Mouse (Mus musculus) ovary, postnatal 36 days (tissue): Measurements from ENCODE around the gene Pdcd11.
A peak's percentile ranks its signal among the peaks of the same experiment; 100 is the strongest.
"Not testable (repeated sequence)": the region's sequence is repeated elsewhere in the genome, so short reads cannot be mapped to it uniquely, and the experiment has no call there.

Source experiments
- DNase-seq: peaks from one replicate; pipeline ENCODE4 v3.0.0; 2022; ENCODE audit warnings: low spot score, mixed read lengths

Gene Pdcd11

DNA sequence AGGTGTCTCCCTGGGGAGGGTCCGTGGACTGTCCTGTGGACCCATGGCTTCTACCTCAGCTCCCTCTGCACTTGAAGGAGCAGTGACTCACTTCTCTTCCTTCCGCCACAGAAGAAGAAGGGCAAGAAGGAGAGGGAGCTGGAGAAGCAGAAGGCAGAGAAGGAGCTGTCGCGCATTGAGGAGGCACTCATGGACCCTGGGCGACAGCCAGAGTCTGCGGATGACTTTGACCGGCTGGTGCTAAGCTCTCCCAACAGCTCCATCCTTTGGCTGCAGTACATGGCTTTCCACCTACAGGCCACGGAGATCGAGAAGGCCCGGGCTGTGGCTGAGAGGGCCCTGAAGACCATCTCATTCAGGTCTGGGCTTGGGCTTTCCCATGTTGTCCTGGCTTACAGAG lies 37.6 kb downstream of the Pdcd11 start:
- DNase-seq = no peak

DNA sequence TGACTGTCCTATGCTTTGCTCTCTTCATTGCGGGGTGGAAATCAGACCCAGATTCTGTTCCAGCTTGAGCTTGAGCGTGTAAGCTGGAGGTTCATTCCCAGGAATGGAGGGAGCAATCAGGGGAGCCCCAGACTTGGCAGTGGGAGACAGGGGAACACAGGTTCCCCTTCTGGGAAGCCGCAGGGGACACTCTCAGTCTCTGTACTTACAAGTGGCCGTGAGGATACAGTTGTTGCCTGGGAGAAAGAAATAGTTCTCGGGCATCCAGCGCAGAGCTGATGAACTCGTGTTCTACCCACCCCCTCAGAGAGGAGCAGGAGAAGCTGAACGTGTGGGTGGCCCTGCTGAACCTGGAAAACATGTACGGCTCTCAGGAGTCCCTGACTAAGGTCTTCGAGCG lies 38.3 kb downstream of the Pdcd11 start:
- no peak for DNase-seq

DNA sequence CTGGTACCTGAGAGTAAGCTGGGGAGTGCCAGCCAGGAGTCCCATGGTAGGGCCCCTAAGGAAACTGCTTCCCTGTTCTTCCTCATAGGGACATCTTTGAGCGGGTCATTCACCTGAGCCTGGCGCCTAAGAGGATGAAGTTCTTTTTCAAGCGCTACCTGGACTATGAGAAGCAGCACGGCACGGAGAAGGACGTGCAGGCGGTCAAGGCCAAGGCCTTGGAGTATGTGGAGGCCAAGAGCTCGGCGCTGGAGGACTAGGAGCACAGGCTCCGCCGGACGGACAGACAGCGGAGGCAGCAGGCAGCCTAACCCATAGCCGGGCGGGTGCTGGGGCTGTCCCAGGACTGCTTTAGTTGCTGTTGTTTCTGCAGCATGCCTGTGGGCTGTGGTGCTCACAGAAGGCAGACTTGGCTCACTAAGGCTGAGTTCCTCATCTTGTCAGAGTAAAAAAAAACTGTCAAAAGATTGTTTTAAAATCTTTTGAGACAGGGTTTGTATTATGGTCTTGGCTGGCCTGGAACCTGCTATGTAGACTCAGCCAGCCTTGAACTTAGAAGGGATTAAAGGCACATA lies 40.1 kb downstream of the Pdcd11 start:
- no peak for DNase-seq

DNA sequence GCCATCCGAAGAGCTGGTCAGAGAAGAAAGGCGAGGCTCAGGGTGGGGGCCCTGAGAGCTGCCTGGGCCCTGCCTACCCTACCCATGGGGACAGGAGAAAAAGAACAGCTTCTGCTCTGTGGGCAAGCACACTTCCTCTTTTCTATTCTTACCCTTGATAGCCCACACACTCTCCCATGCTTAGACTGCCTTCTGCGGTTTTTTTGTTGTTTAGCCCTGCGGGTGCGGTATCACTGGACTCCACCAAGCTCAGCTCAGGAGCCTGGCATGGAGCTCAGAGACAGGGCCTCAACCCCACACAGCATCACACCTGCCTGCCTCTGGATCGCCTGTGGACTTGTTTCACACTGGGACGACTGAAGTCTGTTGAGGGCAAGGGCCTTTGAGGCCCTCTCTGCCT lies 42.6 kb downstream of the Pdcd11 start:
- DNase-seq = no peak

DNA sequence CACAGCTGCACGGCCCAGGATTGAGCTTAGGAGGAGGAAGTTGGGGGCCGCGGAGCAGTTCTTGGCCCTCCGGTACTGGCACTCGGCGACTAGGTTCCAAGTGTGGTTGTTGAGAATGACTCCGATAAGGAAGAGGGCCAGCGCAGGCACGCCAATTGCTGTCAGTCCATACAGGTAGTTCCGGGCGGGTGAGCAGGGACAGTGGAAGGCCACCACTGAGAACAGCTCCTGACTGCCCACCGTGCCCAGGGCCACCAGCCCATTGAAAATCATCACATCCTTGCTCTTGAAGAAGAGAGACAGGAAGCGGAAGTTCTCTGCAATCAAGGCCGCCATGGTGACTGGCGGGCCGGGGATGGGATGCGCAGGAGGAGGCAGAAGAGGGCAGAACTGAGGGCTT lies 45.0 kb downstream of the Pdcd11 start:
- no peak for DNase-seq

DNA sequence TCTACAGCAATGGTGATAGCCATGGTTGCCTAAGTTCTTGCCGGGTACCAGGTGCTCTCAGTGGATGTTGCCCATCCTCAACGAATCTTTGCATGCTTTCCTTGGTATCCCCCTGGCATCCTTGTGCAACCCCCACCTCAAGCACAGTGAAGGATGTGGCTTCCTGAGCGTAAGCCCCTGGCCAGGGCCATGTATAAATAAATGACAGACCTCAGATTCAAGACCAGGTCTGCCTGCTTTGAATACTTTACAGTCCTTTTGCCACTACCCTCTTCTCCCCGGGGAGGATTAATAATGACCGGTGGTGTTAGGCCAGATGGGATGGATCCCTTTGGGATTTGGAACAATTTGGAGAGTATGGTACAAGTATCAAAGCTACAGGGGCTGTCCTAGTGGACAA lies 45.6 kb downstream of the Pdcd11 start:
- no peak for DNase-seq

DNA sequence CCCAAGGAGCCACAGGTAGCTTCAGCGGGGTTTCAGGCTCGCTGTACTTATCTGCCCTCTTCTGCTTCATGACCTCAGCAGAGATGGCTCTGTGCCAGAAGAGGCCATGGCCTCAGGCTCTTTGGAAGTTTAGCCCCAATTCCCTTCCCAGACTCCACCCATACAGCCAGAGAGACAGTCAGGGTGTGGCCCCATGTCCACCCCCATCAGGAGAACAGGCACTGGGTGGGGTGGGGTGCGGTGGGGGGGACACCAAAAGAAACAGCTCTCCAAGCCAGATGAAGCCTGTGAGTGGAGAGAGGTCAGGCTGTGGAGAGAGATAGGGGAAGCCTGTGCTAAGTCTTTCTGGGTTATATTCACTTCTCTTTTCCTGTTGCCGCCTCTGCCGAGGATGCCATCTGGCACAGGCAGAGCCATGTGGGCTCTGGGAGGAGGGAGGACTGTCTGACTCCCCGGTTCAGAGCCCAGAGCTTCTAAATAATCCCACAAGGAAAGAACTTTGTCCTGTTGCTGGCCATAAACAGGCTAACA lies 46.5 kb downstream of the Pdcd11 start:
- DNase-seq = peak; percentile 21

DNA sequence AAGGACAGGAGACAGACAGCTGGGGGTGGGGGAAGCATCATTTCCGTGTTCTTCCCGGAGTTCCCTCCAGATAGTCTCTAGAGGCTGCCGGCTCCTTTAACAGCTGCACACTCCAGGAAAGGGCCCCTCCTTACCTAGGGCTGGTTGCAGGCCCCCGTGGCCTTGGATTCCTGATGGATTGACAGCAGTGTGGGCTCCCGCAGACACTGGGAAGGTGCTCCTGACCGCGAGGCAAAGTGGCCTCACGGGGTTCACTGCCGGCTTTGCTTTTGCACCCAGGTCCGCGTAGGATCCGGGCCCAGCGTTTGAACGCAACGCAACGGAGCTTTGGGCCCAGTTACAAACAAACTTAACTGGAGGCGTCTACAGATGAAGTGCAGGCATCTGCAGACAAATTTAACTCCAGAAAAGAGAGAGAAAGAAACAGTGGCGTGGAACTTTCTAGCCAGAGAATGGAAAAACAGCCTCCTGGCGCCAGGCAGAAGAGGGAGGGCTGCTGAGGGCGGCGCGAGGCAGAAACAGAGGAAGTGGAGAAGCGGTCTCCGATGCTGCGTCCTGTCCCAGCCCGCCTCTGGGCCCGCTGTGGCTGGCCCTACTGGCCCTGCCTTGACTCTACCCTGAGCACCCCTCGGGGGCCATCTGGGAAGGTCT lies 47.3 kb downstream of the Pdcd11 start, which contains the start of gene Calhm2:
Gene Calhm2 (minus strand): TSS at position 524 of the 651 bp plus-strand sequence.
- DNase-seq = peak; percentile 44

DNA sequence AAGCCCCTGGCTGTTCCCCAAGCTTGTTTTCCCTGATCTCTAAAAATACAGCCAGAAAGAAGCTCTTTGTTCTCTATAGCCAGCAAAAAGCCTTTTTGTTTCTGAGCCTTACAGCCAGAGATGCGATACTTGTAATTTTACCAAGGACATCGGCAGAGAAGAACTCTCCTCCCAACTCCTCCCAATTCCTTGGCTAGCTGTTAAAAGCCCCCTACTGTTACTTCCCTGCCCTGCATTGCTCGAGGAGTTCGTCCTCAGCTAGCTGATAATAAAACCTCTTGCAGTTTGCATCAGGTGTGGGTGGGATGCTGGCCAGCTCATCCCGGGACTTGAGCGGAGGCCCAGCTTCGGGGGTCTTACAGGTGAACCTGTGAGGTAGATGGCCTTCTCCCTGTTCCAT lies 49.0 kb downstream of the Pdcd11 start:
- not testable (repeated sequence) for DNase-seq

DNA sequence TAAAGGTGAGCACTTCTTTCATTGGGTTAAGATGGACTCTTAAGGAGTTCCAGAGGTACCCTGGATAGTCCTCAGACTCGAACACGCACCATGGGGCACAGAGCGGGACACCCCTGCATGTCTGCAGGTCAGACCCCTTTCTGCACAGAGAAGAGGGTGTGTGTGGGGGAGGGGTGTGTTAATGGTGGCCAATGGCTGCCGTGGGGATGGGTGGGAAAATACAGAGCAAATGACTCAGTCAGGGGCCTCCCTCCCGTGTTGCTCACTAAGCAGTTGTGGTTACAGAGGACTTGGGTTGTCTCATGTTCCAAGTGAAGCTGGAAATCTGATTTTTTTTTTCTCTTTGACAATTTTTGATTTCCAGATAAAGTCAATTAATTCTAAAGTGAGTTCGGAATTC lies 51.9 kb downstream of the Pdcd11 start:
- no peak for DNase-seq

DNA sequence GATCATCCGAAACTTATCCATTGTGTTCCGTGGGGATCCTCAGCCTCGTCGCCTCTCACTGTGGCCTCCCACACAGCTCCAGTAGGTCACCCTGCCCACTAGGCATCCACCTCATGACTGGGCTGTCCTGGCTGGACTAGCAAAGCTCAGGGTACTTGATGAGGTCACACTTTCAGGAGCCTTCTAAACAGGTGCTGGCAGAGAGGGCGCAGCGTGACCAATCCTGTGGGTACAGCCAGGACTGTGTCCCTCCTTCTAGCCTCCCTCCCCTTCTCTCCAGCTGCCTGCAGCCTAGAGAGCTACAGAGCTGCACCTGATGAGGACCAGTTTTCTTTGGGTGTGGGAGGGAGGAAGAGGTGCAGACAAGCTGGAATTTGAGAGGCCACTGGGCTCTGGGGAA lies 53.6 kb downstream of the Pdcd11 start, which contains the start of gene Calhm1:
Gene Calhm1 (minus strand): TSS at position 101 of the 400 bp plus-strand sequence.
- DNase-seq = no peak

DNA sequence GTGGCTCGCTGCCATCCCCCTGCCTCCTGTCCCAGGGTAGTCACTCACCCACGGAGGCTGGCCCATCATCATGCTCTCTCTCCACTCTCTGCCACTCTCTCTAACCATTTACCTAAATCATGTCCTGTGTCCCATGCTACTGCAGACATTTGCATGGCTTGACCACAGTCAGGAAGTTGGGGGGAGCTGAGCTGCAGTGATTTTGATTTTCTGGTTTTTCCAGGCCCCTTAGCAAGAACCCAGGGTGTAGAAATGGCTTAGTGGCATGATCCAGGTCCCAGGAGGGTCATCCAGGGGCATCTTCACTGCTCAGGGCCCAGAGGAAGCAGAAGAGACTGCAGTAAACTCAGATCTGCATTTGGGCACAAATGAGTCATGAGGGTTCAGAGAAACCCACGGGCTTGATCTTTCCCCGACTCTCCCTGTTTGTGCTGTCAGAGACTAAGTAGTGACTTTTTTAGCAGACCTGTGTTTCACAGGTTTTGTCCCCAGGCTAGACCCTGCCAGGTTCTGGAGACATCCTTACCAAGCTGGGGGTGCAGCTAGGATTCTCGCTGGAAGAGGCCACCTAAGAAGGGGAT lies 57.8 kb downstream of the Pdcd11 start:
- DNase-seq = no peak

DNA sequence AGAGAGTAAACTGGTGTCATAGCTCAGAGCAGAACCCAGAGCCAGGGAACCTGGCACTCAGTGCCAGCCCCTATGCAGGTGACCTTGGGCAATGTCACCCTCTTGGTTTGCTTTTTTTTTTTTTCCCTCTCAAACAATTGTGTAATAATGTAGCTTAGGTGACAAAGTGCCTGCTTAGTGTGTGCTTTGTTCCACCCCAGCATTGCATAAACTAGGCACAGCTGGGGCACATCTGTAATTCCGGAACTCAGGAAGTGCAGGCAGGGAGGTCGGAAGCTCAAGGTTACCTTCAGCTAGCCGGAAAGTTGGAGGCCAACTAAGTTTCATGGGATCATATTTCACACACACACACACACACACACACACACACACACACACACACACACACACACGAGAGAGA lies 59.3 kb downstream of the Pdcd11 start:
- no peak for DNase-seq

DNA sequence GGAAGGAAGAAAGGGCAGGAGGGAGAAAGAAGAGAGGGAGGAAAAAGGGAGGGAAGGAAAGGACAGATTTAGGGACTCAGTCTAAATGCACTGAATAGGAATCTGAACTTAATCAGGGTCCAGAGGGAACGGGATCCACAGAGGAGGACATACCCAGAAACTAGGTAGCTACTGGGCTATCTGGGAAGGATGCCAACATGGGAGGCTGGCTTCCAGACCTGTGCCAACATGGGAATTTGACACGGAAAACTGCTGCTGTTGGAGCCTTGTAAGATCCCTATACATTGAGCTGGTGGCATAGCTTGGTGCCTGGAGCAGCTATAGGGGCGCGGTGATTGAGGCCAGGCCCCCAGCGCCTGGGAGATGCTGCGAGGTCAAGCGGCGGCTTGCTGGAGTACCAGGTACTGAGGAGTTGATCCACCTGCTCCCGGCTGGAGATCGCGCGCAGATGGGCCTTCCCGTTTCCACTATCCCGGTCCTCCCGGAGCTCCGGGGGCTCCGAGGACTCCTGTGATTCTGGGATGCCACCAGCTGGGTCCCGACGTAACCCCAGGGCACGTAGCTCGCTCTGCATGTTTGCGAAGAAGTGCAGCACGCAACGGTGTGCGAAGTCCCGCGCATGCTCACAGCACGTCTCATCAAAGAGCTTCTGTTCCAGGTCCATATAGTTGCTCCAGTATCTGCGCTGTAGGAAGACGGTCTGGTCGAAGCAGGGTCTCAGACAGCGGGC lies 60.9 kb downstream of the Pdcd11 start:
- DNase-seq = no peak

DNA sequence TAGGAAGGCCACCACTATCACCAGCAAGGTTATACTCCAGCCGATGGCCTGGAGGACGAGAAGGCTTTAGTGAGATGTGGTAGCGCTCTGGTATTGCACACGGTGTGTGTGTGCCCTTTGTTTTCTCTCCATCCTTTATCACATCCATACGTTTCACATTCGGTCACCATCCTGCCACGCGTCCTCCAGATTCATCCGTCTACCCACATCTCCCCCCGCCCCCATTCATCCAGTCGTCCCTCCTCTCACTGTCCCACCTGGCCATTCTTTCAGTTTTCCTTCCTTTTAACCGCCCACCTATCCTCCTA lies 61.4 kb downstream of the Pdcd11 start:
- DNase-seq = no peak

DNA sequence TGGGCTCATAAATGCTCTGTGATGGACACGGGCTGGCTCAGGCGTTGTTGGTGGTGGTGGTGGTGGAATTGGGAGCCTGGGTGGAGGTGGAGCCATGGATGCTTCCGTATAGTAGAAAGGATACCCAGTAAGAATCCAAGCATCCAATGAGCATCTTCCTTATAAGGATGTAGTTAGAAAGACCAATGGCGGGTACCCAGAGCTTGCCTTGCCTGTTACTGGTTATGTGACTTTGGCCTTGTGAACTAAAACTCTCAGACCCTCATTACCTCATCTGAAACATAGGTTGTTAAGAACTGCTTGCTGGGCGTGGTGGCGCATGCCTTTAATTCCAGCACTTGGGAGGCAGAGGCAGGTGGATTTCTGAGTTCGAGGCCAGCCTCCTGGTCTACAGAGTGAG lies 63.2 kb downstream of the Pdcd11 start:
- DNase-seq = no peak

DNA sequence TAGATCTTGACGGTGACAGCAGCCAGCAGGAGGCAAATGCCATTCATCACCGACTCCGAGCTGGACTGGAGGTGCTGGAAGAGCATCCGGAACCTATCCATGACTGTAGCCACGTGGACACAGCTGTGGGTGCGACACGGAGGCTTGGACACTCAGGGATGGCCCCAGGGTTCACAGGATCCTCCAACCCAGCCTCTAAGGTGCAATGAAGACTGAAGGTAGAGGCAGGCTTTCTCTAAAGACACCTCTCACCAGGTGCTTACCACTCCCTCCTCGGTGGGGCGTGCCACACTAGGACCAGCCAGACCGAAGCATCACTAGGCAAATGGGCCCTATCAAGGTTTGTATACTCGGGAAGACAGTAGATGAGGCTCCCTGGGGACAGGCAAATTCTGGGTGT lies 67.1 kb downstream of the Pdcd11 start, which contains the start of gene Calhm3:
Gene Calhm3 (minus strand): TSS at position 101 of the 400 bp plus-strand sequence.
- DNase-seq = no peak

DNA sequence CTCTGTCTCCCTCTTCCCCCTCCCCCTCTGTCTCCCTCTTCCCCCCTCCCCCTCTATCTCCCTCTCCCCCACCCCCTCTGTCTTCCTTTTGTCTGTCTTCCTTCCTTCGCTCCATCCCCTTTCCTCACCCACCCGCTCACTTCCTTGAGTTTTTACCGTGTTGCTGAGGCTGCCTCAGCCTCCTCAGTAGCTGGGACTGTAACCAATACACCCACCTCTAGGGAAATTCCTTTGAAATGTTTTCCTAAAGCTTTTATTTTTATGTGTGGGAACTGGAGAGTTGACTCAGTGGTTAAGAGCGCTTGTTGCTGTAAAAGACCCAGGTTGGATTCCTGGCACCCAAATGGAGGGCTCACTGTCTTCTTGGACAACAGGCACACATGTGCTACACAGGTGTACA lies 71.1 kb downstream of the Pdcd11 start:
- no peak for DNase-seq

DNA sequence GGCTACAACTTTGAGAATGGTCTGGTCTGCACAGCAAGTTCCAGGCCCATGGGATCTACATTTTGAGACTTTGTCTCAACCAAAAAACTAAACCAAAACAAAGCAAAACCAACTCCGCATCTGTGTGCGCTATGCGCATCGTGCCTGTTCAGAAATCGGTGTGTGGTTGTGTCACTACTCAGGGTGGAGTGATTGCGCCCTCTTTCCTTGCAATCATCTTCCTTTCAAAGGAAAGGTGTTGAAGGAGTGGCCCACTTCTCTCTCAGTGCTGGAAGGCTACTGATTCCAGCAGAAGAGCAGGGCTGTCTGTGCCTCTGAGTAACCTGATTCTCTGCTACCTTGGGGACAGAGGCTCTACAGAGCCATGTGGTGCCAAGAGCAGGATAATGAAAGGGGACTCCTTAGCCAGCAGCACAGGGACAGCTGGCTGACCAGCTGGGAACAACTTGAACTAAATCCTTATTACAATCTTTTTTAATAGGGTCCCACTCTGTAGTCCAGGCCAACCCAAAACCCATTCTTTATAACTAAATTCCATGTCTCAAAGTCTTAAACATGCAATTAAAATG lies 72.7 kb downstream of the Pdcd11 start:
- DNase-seq = no peak

DNA sequence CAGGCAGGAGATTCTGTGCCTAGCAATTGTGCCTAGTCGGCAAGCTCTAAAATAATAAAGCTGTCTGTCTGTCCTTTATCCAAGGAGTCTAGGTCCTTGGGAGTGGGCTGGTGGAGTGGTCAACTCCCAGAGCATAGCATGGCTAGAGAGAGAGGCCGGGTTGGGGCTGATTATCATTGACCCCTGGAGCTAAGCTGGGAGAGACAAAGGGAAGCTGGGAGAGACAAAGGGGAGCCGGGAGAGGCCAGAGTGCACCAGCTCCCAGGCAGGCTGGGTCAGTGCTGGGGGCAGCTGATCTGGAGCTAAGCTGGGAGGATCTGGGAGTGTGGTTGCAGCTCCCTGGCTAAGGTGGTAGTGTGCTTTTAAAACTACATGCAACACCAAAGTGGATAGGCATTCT lies 76.2 kb downstream of the Pdcd11 start:
- no peak for DNase-seq

DNA sequence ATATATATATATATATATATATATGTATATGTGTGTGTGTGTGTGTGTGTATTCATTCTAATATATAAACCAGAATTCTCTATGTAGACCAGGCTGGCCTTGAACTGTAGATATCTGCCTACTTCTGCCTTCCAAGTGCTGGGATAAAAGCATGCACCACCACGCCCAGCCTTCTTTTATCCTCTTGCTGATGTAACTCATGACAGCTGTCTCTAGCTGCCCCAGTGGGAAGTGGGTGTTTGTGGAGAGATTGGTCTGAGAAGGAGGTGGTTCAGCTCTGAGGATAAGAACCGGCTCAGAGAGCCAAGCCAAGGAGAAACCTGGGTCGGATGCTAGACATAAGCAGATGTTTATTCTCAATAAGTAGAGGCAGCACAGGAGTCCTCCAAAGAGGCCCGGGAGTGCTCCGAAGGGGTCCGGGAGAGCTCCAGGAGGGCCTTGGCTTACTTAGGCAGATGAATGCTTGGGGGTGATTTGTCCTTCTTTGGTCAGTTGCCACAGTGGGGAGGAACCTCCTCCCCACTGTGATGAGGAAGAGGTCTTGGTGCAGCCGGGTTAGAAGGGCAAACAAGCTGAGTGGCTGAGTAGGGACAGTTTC lies 77.1 kb downstream of the Pdcd11 start:
- DNase-seq = no peak

DNA sequence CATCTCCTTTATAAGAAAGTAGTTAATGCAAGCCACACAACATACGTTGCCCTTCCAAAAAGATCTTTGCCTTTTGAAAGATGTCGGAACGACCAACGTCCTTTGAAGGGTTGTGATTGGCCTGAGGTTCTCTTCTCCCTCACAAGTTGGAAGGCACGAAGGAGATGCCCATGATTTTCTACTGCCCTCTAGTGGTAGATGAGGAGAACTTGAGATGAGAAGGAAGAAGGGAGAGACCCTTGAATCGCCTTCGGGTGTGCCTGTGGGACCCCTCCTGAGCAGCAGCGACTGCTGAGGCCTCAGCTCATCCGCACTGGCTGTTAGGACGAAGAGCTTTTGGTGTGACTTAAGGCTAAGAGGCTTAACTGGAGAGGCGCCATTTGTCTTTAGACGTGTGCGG lies 77.7 kb downstream of the Pdcd11 start:
- DNase-seq = peak; percentile 19
